Mouse (Mus musculus) layer of hippocampus, adult 9-11 months (tissue): ENCODE measurements around the gene Golga7b.

ENCODE experiments used
- DNase-seq: peaks from one replicate; pipeline ENCODE4 v3.0.0; 2022

Gene Golga7b

GRCm38 (mm10) chr19:42255438-42255783, 8.0 kb downstream of the Golga7b start:
- DNase-seq, result peak; percentile 47

DNA sequence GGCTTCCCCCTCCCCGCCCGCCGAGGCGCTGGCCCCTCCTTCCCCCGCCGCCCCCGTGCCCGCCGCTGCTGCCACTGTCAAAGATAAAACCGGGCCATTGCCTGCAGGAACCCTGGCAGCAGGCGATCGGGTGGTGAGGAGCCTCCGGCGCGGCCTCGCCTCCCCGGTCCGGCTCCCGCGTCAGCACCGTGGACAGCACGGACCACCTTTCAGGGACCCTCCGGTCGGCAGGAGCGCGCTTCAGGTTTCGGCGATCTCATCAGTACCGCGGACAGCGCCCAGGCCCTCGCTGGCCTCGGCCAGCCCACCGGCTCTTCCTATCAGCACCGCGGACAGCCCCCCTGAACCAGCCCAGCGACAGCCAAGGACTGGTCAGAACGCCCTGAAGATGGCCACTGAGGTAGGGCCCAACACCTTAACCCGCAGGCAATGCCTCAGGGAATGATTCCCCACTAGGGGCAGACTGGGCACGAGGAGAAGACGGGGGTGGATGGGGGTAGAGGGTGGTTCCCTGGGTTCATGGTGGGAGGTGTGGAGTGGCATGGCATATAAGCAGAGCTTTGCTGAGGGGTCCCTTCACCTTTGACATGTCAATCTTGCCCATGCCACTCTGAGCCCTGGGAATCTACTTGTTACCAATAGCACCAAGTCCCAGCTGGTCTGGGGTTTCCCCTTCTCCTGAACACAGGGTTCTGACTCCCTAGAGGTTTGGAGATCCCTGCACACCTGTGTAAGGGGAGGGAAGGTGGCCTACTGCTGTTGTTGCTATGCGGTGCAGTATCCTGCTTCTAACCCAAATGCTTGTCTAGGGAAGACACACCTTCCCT, 8.6 kb downstream of the Golga7b start:
- peak; percentile 21 for DNase-seq

GRCm38 (mm10) chr19:42256611-42257240, 9.4 kb downstream of the Golga7b start:
- DNase-seq, result peak; percentile 44

- DNase-seq, result no peak
Measured at GRCm38 (mm10) chr19:42257241-42257635, 9.9 kb downstream of the Golga7b start.

DNA sequence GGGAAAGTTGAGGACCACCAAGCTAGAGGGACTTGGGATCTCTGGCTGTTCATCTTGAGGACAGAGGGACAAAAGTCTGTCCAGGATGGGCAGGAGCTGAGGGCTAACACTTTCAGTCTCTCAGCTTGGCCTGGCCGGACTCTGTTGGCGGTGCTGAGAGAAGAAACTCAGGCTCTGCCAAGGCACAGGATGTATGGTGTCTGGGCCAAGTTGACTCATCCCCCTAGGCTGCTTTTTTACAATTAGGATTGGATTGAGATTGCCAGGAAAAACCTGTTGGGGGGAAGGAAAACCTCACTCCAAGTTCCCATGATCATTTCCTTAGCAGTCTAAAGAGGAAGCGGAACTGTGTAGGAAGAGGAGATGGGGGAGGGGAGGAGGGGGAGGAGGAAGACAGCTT, 10.7 kb downstream of the Golga7b start:
- DNase-seq, result no peak

DNA sequence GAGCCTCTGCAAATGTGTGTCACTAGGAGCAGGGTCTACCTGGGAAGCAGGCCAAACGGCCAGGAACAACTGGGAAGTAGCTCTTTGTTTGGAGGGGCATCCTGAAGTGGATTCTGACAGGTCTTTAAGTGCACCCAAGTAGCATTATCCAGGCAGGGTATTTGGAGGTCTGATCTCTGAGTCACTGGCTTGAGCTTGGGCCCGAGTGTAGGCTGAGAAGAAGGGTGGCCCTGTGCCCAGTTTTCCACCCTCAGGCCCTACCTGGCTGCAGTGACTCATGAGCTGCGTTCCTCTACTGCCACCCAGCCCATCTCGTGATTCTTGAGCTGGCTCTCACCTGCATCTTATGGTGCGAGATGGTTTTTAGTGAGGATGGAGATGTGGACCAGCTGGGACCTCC, 11.2 kb downstream of the Golga7b start:
- peak; percentile 30 for DNase-seq

- DNase-seq, result no peak
Measured at GRCm38 (mm10) chr19:42260486-42260885, 13.1 kb downstream of the Golga7b start.

DNA sequence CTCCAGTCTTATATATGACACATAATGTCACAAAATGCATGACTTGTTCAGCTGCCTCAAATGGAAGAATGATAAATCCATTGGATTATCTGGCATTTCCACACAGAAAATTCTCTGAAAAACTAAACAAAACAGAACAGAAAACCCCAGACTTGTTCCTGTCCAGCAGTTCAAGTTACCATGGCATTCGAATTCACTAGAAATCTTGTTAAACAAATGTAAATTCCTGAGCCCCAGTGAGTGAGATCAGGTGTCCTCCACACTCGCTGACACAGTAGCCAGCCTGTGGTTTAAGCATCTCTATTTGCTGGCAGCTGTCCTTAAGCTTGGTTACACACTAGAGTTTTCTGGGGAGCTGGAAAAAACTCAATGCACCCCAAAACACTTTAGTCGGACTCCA, 16.1 kb downstream of the Golga7b start:
- DNase-seq, result no peak

DNA sequence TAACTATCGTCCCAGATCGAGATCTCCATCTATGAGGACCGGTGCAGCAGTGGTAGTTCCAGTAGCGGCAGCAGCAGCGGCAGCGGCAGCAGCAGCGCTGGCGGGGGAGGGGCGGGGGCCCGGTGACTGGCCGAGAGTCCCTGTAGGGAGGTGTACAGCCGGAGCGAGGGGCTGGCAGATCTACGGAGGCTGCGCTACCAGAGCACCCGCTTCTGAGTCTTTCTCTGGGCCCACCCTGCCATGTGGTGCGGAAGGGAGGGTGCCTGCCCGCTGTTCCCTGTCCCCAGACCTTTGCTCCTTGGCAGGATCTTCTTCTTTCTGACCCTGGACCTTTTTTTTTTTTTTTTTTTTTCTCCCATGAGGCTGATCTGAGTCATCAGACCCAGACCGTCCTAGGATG, 21.0 kb downstream of the Golga7b start:
- no peak for DNase-seq

GRCm38 (mm10) chr19:42270119-42270518, 22.7 kb downstream of the Golga7b start:
- DNase-seq, result no peak

DNA sequence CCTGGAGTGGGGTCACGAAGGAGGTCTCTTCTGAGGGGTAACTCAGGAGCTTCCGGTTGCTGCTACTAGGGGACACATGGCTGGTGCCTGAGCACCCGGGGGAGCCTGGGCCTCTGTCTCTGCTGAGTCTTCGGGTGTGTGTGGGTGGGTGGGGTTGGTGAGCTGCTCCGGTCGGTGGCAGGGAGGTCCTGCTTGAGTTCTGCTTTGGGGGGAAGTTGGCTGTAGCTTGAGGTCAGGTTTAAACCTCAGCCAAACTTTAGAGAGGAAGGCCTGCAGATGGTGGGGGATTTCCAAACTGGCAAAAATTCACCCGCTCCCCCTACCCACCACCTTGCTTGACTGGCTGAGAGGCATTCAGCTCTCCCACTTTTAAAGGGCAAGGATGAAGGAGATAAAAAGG, 23.8 kb downstream of the Golga7b start:
- DNase-seq, result no peak

- DNase-seq, result peak; percentile 78
Measured at GRCm38 (mm10) chr19:42272003-42272963, 24.9 kb downstream of the Golga7b start.

DNA sequence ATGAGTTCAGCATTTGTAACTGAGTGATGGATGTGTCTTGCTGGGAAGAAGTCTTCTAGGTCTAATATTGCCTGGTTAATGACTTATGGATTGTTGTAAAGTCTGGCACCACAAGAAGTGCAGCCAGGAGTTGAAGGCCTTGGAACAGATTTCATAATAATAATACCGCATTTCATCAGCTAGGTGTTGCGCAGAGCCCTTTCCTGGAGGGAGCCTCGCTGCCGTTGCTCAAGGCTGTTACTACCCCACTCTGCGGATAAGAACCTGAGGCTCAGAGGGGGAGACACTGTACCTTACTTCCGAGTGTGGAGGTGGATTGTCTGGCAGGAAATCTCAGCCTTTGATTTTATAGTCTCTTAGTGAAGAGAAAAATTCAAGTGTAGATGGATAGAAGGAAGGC, 29.9 kb downstream of the Golga7b start:
- DNase-seq, result no peak

DNA sequence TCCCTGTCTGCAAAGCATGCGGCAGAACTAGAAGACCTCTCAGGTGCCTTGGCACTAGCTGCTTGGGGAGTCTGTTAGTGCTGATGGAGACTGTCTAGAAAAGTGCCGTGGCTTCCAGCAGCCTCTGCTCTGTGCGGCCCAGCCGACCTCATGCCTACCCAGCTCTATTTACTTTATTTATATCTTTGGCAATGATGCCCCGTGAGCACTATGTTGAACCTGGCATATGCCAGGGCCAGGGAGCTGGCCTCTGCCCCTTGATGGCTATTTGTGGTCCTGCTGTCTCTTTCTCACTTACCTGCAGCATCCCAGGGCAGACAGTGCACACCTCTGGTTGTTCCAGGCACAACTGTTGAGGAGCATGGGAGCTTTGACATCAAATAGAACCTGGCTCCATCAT, 31.1 kb downstream of the Golga7b start:
- no peak for DNase-seq

DNA sequence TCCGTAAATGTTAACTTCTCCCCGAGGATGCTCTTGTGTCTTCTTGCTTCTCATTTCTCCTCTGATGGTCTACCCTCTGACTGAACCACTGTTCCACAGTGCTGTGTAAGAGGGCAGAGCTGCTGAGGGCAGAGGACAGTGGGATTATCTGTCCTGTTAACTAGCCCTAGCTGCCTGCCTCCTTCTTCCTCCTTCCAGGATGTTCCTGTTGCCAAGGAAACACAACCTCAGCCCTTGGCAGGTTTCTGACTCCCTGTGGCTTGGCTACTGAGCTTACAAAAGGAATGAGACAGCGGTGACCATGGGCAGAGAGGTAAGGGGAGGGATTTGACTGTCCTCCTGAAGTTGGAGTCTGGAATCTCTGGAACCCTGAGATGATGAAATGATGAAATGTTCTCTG, 32.2 kb downstream of the Golga7b start:
- DNase-seq, result no peak

DNA sequence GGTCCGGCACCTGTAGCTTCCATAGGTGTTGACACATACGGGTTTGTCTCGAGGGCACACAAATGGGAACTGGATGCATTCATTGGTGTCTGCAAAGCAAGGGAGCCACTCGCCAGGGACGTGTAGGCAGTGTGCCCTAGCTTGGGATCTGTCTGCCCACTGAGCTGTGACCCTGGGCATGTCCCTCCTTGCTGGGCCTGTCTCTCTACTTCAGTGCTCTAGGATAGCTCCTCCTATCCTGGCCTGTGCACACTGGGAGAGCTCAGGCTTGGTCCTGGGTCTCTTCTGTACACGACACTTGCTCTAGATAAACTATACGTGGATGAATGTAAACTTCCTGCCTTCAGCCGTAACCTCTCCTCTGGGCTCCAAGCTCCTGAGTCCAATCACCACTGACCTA, 36.8 kb downstream of the Golga7b start:
- no peak for DNase-seq

GRCm38 (mm10) chr19:42288361-42288760, 41.0 kb downstream of the Golga7b start:
- no peak for DNase-seq

DNA sequence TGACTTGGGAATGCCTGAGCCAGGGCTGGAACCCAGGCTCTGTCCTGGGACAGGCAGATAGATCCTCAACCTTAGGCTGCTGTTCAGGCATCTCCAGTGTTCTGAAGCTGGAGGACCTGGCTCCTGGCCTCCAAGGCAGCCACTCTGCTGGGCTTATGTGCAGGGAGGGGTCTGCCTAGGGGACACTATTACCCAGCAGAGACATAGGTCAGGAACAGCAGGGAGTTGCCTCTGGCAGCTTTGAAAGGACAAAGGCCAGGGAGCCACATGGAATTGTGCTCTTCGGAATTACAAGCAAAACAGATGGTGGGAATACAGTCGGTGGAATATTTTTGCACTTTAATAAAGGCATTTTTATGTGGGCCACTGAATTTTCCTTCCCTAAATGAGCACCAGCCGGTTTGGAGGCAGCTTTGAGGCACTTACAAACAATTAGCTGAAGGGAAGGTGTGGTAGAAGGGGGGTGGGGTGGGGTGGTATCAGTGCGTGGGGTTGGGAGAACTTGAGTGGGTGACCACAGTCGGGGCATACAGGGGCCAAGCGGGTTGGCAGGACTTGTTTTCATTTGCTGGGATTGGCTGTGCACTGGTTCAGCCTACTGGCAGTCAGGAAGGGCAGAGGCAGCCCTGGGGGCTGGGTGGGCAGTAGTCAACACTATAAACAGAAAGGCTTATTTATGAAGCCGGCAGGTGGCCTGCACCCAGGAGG, 43.7 kb downstream of the Golga7b start:
- DNase-seq, result peak; percentile 52

GRCm38 (mm10) chr19:42292106-42292505, 44.7 kb downstream of the Golga7b start:
- DNase-seq, result no peak

- DNase-seq, result no peak
Measured at GRCm38 (mm10) chr19:42293216-42293615, 45.8 kb downstream of the Golga7b start.

GRCm38 (mm10) chr19:42303210-42303813, 55.9 kb downstream of the Golga7b start:
- no peak for DNase-seq

GRCm38 (mm10) chr19:42304506-42304905, 57.1 kb downstream of the Golga7b start:
- DNase-seq, result no peak
